Mouse (Mus musculus): ENCODE data around the gene Actn4. TPM values are rescaled to one million over a fixed set of nuclear protein-coding genes. Genes with fewer than 3 reads are reported as not detected.
"Not testable (repeated sequence)": the region's sequence is repeated elsewhere in the genome, so short reads cannot be mapped to it uniquely, and the experiment has no call there.

Actn4 gene
- polyA plus RNA-seq, 1 experiment from 2014 or later, result 347 TPM

GRCm38 (mm10) chr7:28874565-28874964 lies 87.6 kb downstream of the Actn4 start:
- H3K4me2 ChIP-seq, result no peak overlapping the region
- no peak overlapping the region for H3K27ac ChIP-seq
- H3K9ac ChIP-seq, result no peak overlapping the region
- WGBS, result 43% methylated on average over 2 of the region's 2 CpGs
- H3K4me1 ChIP-seq, result 0 out of 2 replicates have a peak, but pooled peaks cover 3% of the 10 kb centered on the region
- H3K9me3 ChIP-seq, result no peaks in the 10 kb centered on the region
- no peak for ATAC-seq (ENCODE audit: insufficient number of reproducible peaks, low FRiP score, low TSS enrichment, low read depth)
- H3K4me3 ChIP-seq, result no peak overlapping the region
- H3K36me3 ChIP-seq, result no peaks in the 10 kb centered on the region
- H3K27me3 ChIP-seq, result no peaks in the 10 kb centered on the region

GRCm38 (mm10) chr7:28870901-28871664 lies 91.1 kb downstream of the Actn4 start:
- WGBS, result 84% methylated on average over 24 of the region's 24 CpGs
- H3K4me2 ChIP-seq, result no peak overlapping the region
- ATAC-seq (ENCODE audit: insufficient number of reproducible peaks, low FRiP score, low TSS enrichment, low read depth), result no peak
- H3K36me3 ChIP-seq, result no peaks in the 10 kb centered on the region
- H3K4me1 ChIP-seq, result peaks cover 14% of the 10 kb centered on the region
- no peaks in the 10 kb centered on the region for H3K27me3 ChIP-seq
- H3K9me3 ChIP-seq, result no peaks in the 10 kb centered on the region
- no peak overlapping the region for H3K4me3 ChIP-seq
- H3K9ac ChIP-seq, result no peak overlapping the region
- no peak overlapping the region for H3K27ac ChIP-seq

- Histone ChIP-seq H3K4me1 (peaks cover 38% of the 10 kb centered on the region), H3K4me2 (0 out of 2 replicates have a peak overlapping the region, but pooled peaks have one; percentile 24), H3K4me3 (peak overlapping the region; percentile 19; the same call in 1 of the 2 replicates), H3K27ac (peak overlapping the region; percentile 40)
- not testable (repeated sequence) for H3K36me3 ChIP-seq, H3K9me3 ChIP-seq, H3K9ac ChIP-seq, H3K27me3 ChIP-seq
- ATAC-seq (ENCODE audit: insufficient number of reproducible peaks, low FRiP score, low TSS enrichment, low read depth), result 0 out of 2 replicates have a peak, but pooled peaks have one; percentile 42
- 28% methylated on average over 23 of the region's 23 CpGs for WGBS
Measured at GRCm38 (mm10) chr7:28867508-28868340, 94.4 kb downstream of the Actn4 start.

- no peak for ATAC-seq (ENCODE audit: insufficient number of reproducible peaks, low FRiP score, low TSS enrichment, low read depth)
Measured at GRCm38 (mm10) chr7:28866769-28867507, 95.2 kb downstream of the Actn4 start.

GRCm38 (mm10) chr7:28865481-28866300 lies 96.4 kb downstream of the Actn4 start:
- peaks cover 36% of the 10 kb centered on the region for H3K4me1 ChIP-seq
- peak overlapping the region; percentile 23 for H3K4me3 ChIP-seq
- no peak overlapping the region for H3K9ac ChIP-seq
- H3K27me3 ChIP-seq, result no peaks in the 10 kb centered on the region
- no peaks in the 10 kb centered on the region for H3K36me3 ChIP-seq
- peak overlapping the region; percentile 72 for H3K27ac ChIP-seq
- no peaks in the 10 kb centered on the region for H3K9me3 ChIP-seq
- peak; percentile 47 for ATAC-seq (ENCODE audit: insufficient number of reproducible peaks, low FRiP score, low TSS enrichment, low read depth)
- peak overlapping the region; percentile 41 for H3K4me2 ChIP-seq
- 38% methylated on average over 33 of the region's 33 CpGs for WGBS

More at GRCm38 (mm10) chr7:28866769-28867507, 95.2 kb downstream of the Actn4 start:
- 79% methylated on average over 28 of the region's 28 CpGs for WGBS
- no peak overlapping the region for H3K4me3 ChIP-seq
- no peaks in the 10 kb centered on the region for H3K27me3 ChIP-seq
- no peaks in the 10 kb centered on the region for H3K36me3 ChIP-seq
- no peaks in the 10 kb centered on the region for H3K9me3 ChIP-seq
- H3K4me2 ChIP-seq, result no peak overlapping the region
- no peak overlapping the region for H3K9ac ChIP-seq
- H3K4me1 ChIP-seq, result peaks cover 36% of the 10 kb centered on the region
- peak overlapping the region; percentile 50 for H3K27ac ChIP-seq

- Histone ChIP-seq H3K36me3 (no peaks in the 10 kb centered on the region), H3K4me3 (peak overlapping the region; percentile 25), H3K4me2 (peak overlapping the region; percentile 33), H3K27ac (peak overlapping the region; percentile 77), H3K27me3 (no peaks in the 10 kb centered on the region), H3K4me1 (peaks cover 36% of the 10 kb centered on the region), H3K9ac (no peak overlapping the region), H3K9me3 (no peaks in the 10 kb centered on the region)
- WGBS, result 21% methylated on average over 9 of the region's 9 CpGs
- ATAC-seq (ENCODE audit: insufficient number of reproducible peaks, low FRiP score, low TSS enrichment, low read depth), result no peak
Measured at GRCm38 (mm10) chr7:28864288-28864750, 97.8 kb downstream of the Actn4 start.

- Histone ChIP-seq H3K4me1 (peaks cover 36% of the 10 kb centered on the region), H3K36me3 (no peaks in the 10 kb centered on the region), H3K9me3 (no peaks in the 10 kb centered on the region), H3K27me3 (no peaks in the 10 kb centered on the region), H3K4me2 (peak within 1 kb of the TSS; percentile 33), H3K9ac (no peak within 1 kb of the TSS), H3K4me3 (peak within 1 kb of the TSS; percentile 25), H3K27ac (peak within 1 kb of the TSS; percentile 77)
- no peak for ATAC-seq (ENCODE audit: insufficient number of reproducible peaks, low FRiP score, low TSS enrichment, low read depth)
- WGBS, result 64% methylated on average over 6 of the region's 6 CpGs
Measured at GRCm38 (mm10) chr7:28863540-28863939, 98.6 kb downstream of the Actn4 start, which contains the start of gene Lgals7. Gene Lgals7 (plus strand): TSS chr7:28863853.

- Histone ChIP-seq H3K4me2 (no peak overlapping the region), H3K36me3 (no peaks in the 10 kb centered on the region), H3K27ac (peak overlapping the region; percentile 77; the same call in 1 of the 2 replicates), H3K4me1 (peaks cover 36% of the 10 kb centered on the region), H3K9ac (no peak overlapping the region), H3K9me3 (no peaks in the 10 kb centered on the region), H3K27me3 (no peaks in the 10 kb centered on the region), H3K4me3 (no peak overlapping the region)
- ATAC-seq (ENCODE audit: insufficient number of reproducible peaks, low FRiP score, low TSS enrichment, low read depth), result no peak
- WGBS, result 74% methylated on average over 15 of the region's 15 CpGs
Measured at GRCm38 (mm10) chr7:28862817-28863499, 99.2 kb downstream of the Actn4 start.

- H3K9ac ChIP-seq, result no peak overlapping the region
- no peaks in the 10 kb centered on the region for H3K9me3 ChIP-seq
- H3K27ac ChIP-seq, result no peak overlapping the region
- WGBS, result 90% methylated on average over 6 of the region's 6 CpGs
- no peaks in the 10 kb centered on the region for H3K27me3 ChIP-seq
- H3K4me3 ChIP-seq, result no peak overlapping the region
- no peak for ATAC-seq (ENCODE audit: insufficient number of reproducible peaks, low FRiP score, low TSS enrichment, low read depth)
- H3K36me3 ChIP-seq, result no peaks in the 10 kb centered on the region
- no peak overlapping the region for H3K4me2 ChIP-seq
- H3K4me1 ChIP-seq, result peaks cover 23% of the 10 kb centered on the region
Measured at GRCm38 (mm10) chr7:28860898-28861297, 101.2 kb downstream of the Actn4 start.

- no peaks in the 10 kb centered on the region for H3K9me3 ChIP-seq
- no peak overlapping the region for H3K9ac ChIP-seq
- H3K4me2 ChIP-seq, result no peak overlapping the region
- no peak for ATAC-seq (ENCODE audit: insufficient number of reproducible peaks, low FRiP score, low TSS enrichment, low read depth)
- no peak overlapping the region for H3K27ac ChIP-seq
- no peaks in the 10 kb centered on the region for H3K36me3 ChIP-seq
- no peaks in the 10 kb centered on the region for H3K27me3 ChIP-seq
- H3K4me3 ChIP-seq, result no peak overlapping the region
- WGBS, result 94% methylated on average over 2 of the region's 2 CpGs
- peaks cover 18% of the 10 kb centered on the region for H3K4me1 ChIP-seq
Measured at GRCm38 (mm10) chr7:28859953-28860352, 102.2 kb downstream of the Actn4 start.

All from limb, embryonic 15.5 days (tissue).